Mouse (Mus musculus): ENCODE data around the gene Vps26a.

Gene Vps26a

DNA sequence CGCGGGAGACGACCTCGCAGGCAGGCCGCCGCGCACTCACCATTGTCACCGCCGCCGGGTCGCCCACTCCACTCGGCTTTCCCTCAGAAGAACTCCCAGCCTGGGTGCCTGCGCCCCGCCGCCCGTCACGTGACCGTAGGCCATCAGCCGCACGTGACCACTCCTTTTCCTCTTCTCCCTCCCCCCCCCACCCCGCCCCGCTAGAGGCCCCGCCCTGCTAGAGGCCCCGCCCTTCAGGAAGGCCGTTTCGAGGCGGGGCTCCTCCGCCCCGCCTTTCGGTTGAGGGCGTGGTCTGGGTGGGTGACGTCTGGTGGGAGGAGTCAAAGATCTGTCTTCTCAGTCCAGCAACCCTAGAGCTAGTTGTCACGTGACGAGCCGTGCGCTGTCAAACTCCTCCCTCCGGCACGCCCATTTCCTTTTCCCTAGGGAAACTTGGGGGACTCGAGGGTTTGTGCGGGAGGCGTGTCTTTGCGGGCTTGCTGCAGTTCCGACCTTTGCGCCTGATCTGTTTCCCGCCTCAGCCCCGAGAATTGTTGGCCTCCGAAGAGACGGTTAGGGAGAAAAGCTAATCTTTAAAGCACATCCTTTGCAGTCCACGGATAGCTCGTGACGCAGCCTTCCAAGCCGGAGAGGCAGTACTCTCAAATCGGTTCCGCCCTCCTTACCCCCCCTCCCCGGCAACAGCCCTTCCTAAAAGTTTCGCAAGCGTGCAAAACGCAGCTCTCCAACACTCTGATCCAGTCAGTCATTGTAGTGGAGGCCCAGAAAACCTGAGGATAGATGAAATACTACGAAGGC is at the start of gene Vps26a:
Gene Vps26a, minus strand, starts transcription at position 188 of the 798 bp plus-strand sequence.
- DNase-seq (ENCODE audit: low spot score): peak; percentile 98

DNA sequence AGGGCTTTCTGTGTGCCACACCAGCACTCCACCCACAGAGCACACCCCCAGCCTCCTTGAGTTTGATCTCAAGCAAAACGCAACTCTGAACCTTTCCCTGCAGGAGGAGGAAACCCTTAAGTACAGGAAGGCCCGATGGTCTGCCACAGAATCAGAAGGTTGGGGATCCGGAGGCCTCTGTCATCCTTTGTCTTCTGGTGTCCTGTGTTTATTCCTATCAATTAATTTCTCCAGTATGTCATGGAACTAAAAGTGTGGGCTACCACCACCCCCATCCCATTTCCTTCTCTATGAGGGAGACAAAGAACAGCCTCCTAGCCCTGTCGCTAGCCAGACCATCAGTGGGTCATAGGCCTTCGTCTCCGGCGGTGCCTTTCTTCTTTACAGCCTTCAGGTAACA is 47.9 kb upstream of the Vps26a start:
- no peak for DNase-seq (ENCODE audit: low spot score)

DNA sequence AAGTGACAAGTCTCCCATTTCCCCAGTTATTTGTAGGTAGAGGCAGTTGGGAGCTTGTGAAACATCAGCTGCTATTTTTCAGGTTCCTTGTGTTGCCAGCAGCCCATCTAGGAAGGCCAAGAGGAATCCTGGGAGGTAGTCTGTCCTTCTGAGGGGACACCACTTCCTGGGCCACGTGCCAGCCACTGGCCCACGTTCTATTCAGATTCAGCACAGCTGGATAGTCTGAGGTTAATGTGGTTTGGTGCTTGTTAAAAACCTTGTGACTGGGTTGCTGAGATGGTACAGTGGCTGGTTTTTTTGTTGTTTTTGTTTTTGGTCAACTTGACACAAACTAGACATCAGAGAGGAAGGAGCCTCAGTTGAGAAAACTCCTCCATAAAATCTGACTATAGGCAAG is 46.2 kb upstream of the Vps26a start:
- no peak for DNase-seq (ENCODE audit: low spot score)

DNA sequence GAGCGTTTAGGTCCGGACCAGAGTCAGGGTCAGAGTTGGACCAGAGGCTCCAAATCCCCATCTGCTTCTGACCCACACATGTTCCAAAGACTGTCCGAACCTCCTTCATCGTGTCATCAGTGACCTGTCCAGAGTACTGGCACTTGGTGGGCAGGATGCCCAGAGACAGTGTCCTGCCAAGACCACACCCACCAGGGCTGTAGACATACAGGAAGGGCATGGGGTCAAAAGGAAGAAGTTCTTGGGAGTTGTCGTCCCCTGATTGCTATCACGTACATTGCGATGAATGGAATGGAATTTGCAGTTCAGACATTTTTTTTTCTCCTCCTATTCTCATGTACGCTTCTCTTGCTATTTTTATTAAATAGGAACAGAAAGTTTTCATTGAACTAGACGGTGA is 43.6 kb upstream of the Vps26a start:
- DNase-seq (ENCODE audit: low spot score): no peak

DNA sequence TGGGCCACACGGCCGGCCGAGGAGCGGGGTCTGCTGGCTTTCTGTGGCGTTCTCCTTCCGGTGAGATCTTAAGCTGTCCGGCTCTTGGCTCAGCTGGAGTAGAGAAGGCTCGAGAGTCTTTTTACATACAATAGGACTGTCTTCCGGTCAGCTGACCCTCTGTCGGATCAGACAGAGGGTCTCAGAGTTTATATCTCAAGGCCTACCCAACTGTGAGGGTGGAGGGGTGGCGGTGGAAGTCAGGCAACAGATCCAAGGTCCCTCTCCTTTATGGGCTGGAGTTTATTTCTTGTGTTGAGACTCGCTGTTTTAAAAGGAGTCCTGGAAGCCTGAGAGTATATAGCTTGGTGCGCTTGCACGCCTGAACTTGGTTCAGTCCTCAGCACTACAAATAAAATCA is 40.7 kb upstream of the Vps26a start, which contains the start of gene Srgn:
Gene Srgn, minus strand, starts transcription at position 101 of the 400 bp plus-strand sequence.
- DNase-seq (ENCODE audit: low spot score): no peak

DNA sequence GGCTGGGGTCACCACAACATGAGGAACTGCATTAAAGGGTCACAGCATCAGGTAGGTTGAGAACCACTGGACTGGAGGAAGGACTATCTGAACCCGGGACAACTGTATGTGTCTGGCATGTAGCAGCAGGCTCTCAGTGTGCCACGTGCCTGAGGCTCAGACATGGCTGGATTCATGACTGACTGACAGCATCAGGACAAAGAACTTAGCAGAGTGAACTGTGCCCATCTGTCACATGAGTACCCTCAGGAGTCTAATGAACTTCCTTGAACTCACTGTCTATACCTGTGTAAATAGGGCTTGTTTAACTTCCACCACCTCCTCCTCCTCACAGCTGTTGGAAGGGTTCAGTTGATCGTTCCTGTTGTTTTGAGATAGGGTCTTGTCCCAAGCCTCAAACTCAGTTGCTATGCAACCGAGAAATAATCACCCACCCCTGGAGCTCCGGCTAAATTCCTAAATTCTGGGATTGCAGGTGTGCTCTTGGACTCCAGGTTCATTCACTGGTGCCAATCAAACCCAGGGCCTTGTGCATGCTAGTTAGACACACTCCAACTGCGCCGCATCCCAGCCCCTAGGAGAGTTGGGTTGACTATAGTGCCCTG is 35.8 kb upstream of the Vps26a start:
- no peak for DNase-seq (ENCODE audit: low spot score)

DNA sequence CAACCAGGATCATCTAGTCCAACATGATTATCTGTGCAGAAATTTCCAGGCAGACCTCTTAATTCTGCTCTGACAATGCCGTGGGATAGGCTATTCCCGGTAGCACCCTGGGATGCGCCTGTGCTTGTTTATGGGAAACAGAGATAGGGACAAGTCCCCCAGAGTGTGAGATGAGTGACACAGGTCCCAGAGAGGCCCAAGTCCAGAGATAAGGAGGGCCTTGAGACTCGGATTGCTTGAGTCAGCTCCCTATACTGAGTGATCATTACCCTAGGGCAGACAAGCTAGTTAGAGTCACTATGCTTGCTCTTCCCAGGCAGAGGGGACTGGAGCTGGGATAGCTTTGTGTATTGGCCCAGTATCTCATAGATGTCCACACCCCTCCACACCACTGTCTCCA is 35.2 kb upstream of the Vps26a start:
- DNase-seq (ENCODE audit: low spot score): no peak

DNA sequence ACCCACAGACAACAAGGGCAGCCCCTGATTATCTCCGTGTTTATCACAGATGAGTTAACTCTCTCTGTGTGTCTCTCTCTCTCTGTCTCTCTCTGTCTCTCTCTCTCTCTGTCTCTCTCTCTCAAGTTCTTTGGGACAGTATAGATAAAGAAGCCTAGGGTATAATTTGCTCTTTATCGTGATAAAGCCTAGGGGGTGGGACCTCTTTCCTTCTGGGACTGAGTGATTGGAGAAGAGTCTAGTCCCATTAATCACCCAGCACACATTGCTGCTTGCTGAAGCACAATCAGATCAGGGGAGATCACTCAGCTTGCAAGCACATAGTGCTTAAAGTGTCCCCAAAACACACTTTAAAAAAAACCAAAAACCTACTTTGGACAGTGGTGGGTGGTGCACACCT is 34.3 kb upstream of the Vps26a start:
- DNase-seq (ENCODE audit: low spot score): no peak

DNA sequence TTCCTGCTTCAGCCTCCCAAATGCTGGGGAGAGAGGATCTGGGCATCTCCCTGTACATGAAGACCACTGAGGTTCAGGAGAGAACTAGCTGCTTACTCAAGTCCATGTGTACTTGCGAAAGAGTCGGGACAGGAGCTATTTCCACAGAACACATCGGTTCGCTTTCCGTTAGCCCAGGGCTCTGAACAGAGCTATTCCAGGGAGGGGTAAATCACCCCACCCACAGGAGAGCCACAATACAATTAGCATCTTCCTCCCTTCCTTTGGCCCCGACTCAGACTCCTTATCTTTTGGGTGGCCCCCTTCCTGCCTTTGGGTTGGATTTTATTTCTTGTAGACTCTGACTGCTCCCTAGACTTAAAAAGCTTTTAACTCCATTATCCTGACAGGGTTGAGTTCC is 30.9 kb upstream of the Vps26a start:
- DNase-seq (ENCODE audit: low spot score): no peak

DNA sequence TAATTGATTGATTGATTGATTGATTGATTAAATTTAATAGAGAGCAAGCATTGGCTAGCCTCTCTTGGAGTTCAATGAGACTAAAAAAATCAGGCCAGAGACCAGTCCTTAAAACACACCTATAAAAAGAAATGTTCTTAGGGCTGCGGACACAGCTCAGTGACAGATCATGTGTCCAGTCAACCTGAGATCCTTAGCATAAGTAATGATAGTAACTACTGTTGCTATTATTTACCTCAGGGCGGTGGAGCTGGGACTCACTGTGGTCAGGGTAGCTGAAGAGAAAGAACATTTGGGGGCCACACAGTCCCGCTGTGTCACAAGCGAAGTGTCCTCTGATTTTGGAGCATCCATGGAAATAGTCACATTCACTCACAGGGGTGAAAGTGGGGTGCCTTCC is 26.2 kb upstream of the Vps26a start:
- no peak for DNase-seq (ENCODE audit: low spot score)

DNA sequence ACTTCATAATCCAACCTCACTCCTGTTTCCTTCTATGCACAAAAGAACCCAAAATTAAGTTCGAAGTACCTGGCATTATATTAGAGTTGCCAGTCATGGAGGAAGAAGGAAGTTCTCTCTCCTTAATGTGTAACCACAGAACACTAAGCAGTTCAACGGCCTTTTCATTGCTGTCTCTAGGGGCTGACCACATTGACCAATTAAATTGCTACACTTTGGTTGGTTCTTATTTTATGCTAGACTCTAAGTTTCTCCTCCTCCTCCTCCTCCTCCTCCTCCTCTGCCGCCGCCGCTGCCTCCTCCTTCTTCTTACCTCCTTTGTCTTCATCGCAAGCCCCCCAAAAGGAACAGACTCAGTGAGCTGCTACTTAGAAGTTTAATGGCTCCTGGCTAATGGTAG is 24.9 kb upstream of the Vps26a start:
- DNase-seq (ENCODE audit: low spot score): no peak

DNA sequence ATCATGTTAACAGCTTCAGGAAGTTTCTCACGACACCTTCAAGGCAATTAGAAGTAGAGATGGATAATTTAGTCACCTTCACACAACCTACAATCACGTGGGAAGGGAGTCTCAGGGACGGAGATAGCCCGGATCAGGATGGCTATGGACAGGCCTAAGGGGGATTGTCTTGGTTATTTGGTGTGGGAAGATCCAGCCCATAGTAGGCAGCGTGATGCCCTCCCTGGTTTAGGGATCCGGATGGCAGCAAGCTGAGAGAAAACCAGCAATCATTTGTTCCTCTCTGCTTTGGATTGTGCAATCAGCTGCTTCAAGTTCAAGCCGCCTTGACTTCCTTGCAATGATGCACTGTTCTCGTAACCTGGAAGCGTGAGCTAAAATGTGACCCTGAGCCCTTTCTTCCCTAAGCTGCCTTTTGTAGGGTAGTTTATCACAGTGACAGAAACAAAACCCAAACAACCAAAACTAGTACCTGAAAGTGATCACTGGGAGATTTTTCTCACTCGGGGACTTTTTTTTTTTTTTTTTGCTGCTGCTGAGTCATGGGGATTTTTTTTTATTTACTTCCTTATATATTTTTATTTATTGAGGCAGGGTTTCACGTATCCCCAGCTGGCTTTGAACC is 22.5 kb upstream of the Vps26a start:
- DNase-seq (ENCODE audit: low spot score): no peak

DNA sequence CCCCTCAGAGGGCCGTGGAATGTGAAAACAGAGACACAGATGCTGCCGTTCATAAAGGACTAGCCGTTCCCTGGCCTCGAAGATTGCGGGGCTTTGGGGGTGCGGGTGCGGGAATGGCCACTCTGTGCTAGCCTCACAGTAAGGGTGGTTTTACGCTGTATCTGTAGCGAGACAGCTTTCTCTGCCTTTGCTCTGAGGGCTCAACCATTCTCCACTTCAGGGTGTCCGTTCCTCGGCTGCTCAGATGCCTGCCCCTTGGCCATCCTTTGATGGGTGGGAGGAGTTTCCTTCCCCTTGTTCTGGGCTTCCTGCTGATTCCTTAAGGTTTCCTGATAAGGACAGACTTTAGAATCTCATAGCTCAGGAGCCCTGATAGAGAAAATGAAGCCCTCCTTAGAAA is 21.9 kb upstream of the Vps26a start:
- DNase-seq (ENCODE audit: low spot score): no peak

DNA sequence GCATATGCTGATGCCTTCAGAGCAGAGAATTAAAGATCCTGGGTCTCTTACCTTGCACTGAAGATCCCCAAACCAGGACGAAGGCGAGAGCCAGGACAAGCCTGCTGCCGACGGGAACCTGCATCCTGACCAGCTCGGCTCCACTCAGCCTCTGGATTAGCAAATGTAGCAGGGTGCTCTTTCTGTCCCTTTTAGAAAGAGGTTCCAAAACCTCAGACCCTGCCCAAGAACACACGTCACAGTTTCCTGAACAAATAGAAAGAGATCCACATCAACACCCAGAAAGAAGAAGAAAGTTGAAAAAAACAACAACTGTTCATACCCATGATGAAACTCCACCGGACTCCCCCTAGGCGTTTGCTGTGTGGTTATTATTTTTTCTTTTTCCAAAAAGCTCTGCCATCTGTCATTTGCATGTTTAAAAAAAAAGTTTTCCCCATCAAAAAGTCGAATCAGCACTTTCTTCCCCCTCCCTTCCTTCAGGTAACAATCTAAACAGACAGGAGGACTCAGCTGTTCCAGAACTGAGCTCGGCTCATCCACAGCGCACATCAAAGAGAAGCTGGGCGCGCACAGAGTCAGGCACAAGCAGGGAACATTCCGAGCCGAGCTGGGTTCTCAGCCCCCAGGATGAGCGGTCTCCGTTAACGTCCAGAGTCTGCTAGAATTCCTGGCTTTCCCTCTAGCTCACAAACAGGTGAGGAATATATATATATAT is 21.1 kb upstream of the Vps26a start:
- DNase-seq (ENCODE audit: low spot score): peak; percentile 57

DNA sequence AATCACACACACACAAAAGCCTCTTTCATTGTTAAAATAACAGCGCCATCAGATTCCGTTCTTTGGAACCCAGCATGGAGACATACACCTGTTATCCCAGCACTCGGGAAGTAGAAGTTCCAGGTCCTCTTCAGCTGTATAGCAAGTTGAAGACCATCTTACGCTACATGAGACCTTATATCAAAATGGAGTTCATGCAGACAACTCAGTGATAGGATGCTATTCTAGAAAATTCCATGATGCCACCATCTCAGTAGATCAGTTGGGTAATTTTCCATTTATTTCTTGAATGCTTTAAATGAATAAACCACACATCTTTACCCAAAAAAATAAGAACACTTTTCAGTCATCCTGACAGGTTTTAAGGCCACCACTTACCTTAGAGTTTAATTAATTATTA is 20.5 kb upstream of the Vps26a start:
- DNase-seq (ENCODE audit: low spot score): no peak

DNA sequence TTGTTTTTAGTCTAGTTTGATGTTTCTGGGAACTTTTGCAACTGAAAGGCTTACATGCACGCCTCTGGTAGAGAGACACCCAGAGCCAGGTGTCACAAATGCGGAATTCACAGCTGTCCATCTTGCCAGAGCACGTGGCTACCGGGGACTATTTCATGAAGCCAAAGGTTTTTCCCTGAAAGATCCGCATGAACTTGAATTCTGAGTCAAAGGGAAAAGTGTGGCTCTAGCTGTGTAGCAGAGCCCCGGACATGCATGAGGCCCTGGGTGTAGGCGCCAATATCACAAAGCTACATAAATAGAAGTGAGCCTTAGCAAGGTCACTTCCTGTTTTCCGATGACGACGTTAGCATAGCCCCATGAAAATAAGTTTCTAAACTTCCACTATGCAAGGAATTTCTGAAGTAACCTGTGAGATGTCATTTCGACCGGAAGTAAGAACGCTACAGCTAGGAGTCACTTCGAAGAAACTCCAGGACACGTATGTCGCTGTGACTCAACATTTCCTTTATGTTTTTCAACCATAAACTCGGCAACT is 19.5 kb upstream of the Vps26a start:
- peak; percentile 60 for DNase-seq (ENCODE audit: low spot score)

DNA sequence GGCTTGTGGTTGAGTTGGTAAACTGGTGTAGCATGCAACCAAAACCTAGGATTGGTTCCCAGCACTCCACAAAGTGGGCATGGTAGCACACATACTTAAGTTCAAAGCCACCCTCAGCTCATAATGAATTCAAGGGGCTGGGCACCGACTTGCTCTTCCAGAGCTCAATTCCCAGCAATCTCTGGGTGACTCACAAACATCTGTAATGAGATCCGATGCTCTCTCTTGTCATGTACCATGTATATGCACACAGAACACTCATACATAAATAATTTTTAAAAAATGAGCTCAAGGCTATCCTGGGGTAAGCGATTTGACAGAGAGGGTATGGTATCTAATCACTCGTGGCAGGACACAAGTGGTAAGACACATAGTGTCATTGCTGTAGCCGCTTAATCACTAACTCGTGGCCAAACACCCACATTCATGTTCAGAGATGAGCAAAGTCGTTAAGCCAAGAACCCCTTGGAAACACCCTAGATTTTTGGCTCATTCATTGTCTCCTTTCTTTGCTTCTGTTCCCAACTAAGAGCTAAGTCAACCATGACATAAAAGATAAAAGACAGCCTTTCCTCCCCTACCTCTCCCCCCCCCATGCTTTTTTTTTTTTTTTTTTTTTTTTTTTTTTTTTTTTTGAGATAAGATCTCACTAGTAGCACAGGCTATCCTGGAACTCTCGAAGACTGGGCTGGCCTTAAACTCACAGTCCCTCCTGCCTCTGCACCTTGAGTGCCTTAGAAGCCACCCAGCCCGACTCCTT is 18.8 kb upstream of the Vps26a start:
- no peak for DNase-seq (ENCODE audit: low spot score)

DNA sequence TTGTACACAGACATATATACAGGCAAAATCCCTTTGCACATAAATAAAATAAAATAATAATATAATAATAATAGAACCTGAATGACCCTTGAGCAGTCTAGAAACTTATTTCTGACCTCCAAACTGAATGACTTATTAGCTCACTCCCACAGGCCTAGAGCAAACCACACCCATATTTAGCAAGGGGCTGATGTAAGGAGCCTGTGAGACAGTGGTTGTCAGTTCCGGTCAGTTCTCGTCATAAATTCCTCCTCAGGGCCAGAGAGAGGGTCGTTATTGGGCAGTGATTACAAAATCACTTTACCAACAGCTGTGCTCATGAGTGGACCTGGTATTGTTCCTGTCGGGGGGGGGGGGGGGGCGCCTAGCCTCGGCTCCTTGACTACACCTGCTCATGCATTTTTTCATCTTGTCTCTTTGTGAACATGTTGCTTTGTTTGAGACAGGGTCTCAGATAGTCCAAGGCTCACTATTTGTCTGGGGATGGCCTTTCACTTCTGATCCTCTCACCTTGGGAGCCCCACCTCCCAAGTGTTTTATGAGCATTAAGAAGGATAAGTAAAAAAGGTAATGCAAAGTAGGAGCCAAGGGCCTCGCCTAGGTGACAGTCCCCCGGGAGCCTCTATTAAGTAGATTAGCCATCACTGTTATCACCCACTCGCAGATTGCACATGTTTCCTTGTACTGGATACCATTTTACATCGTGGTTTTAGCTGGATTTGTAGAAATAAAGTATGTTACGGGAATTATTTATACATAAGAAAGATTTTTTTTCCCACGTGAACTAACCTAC is 17.4 kb upstream of the Vps26a start:
- DNase-seq (ENCODE audit: low spot score): no peak

DNA sequence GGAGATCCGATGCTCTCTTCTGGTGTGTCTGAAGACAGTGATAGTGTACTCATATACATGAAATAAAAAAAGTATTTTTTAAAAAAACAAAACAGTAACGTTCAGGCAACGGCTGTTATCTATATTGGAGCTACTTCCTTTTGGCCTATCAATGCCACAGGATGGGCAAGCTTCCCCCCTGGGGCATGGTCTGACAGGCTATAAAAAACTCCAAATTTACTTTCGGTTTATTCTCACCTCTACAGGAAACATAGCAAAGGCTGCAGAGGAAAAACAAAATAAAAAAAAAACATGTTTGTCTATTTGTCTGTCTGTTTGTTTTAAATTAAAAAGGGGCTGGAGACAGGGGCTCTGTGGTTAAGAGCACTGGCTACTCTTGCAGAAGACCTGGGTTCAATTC is 16.7 kb upstream of the Vps26a start:
- no peak for DNase-seq (ENCODE audit: low spot score)

DNA sequence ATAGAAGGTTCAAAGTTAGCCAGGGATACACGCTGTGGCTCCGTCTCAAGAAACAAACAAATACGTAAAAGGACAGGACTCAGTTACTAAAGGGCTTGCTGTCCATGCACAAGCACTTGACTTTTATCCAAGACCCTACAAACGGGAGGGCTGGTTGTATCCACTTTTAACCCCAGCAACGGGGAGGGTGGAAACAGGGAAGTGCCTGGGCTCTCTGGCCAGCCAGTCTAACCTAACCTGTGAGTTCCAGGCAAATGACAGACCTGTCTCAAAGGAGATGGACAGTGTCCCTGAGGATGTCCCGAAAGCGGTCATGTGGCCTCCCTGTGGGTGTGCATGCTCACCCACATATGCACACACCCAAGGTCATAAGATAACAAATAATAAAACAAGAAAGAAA is 15.3 kb upstream of the Vps26a start:
- DNase-seq (ENCODE audit: low spot score): no peak

All from spleen, adult 12 weeks (tissue).